In genomic region chr11:6603887-6604603, GRCm38 (mm10) we compare ENCODE assay signal across 9 mouse cellular contexts. TPM values are rescaled to one million over a fixed set of nuclear protein-coding genes. Genes with fewer than 3 reads are reported as not detected.
A peak's percentile ranks its signal among the peaks of the same experiment; 100 is the strongest.
DNase-seq lines count a peak whose midpoint lies in the region; ATAC-seq and TF ChIP-seq lines count a peak whose summit lies in the region.
"Had no signal": no experiment of that assay in that cellular context is flagged by ENCODE, and none has a peak within 500 bp of the region (broad histone marks: within the 10 kb centered on the region; RNA-seq: fewer than 3 reads in every experiment).

No protein-coding gene starts in this region.

- peak overlapping the region; percentile 16 for H3K4me2 ChIP-seq in myocyte (ENCODE audit: low read depth)

- no peak for TF ChIP-seq POLR2A in myocyte (IDR thresholded peaks at IDR 0.05; ENCODE audit: insufficient read length, low read depth)

- H3K36me3 ChIP-seq in myocyte (ENCODE audit: control insufficient read depth, insufficient read depth) = no peaks in the 10 kb centered on the region

- no peaks in the 10 kb centered on the region for H3K27me3 ChIP-seq in myocyte (ENCODE audit: control insufficient read depth, insufficient read depth, insufficient read length)

- ATAC-seq in common myeloid progenitor, adult 5-6 weeks (replicated peaks; ENCODE audit: low read depth, poor library complexity, severe bottlenecking) = peak; percentile 57

- DNase-seq in testis, postnatal 10 days (ENCODE audit: low spot score) = peak; percentile 52
- DNase-seq in testis, postnatal 14 days (ENCODE audit: low spot score) = no peak
- DNase-seq in heart, postnatal 14 days = peak; percentile 42
- DNase-seq in left cerebral cortex, postnatal 25 days (ENCODE audit: low spot score in 2 of 2) = peak; percentile 56 to 70
- DNase-seq in gastrocnemius, postnatal 36 days = no peak
- no peak for DNase-seq in gastrocnemius, adult 18-20 months (ENCODE audit: low spot score)

- no peak overlapping the region for H3K4me3 ChIP-seq in myocyte

- H3K79me2 ChIP-seq in myocyte (ENCODE audit: control insufficient read depth, insufficient read depth) = no peaks in the 10 kb centered on the region

- H3ac ChIP-seq in myocyte (ENCODE audit: control insufficient read depth, insufficient read length) = no peak overlapping the region

- intact Hi-C loops in heart, postnatal 14 days (cut with DNase I) = no loop called here
- intact Hi-C loops in left cerebral cortex, postnatal 25 days (cut with DNase I) = loop anchor here (2.0 kb wide), 1 partner anchor 57 kb away; the partner anchor contains the start of gene Ccm2
- intact Hi-C loops in gastrocnemius, postnatal 36 days (cut with DNase I) = no loop called here

TF ChIP-seq in myocyte, 11 proteins besides CTCF, POLR2A, EP300 and RAD21:
- TF ChIP-seq E2F4 (IDR thresholded peaks at IDR 0.05; ENCODE audit: insufficient read depth) = no peak
- TF ChIP-seq MYOG (IDR thresholded peaks at IDR 0.05; ENCODE audit: control insufficient read depth in 1 of 3, insufficient read depth in 1 of 3, insufficient read length in 2 of 3, low read depth in 2 of 3) = no peak
- no peak for TF ChIP-seq SRF (IDR thresholded peaks at IDR 0.05; ENCODE audit: control insufficient read depth, insufficient read length, low read depth)
- no peak for TF ChIP-seq REST (IDR thresholded peaks at IDR 0.05; ENCODE audit: insufficient read depth, insufficient read length)
- TF ChIP-seq TCF12 (IDR thresholded peaks at IDR 0.05; ENCODE audit: insufficient read depth, poor library complexity, severe bottlenecking) = no peak
- no peak for TF ChIP-seq MAX (IDR thresholded peaks at IDR 0.05; ENCODE audit: low read depth)
- no peak for TF ChIP-seq CEBPB (IDR thresholded peaks at IDR 0.05; ENCODE audit: insufficient read depth, poor library complexity, severe bottlenecking)
- TF ChIP-seq TCF3 (IDR thresholded peaks at IDR 0.05; ENCODE audit: insufficient read length, low read depth) = no peak
- TF ChIP-seq USF1 (IDR thresholded peaks at IDR 0.05; ENCODE audit: low read depth) = no peak
- TF ChIP-seq MYOD1 (IDR thresholded peaks at IDR 0.05; ENCODE audit: control insufficient read depth in 1 of 3, insufficient read length in 2 of 3, low read depth in 2 of 3) = no peak
- TF ChIP-seq POLR2AphosphoS2 (IDR thresholded peaks at IDR 0.05; ENCODE audit: insufficient read length, low read depth) = no peak

RNA-seq across cellular contexts. Expression of gene Nacad, which starts 1.8 kb away (rescaled TPM):
- total RNA-seq in common myeloid progenitor, adult 5-6 weeks (2017) = not detected in 2 replicates
- total RNA-seq in heart, postnatal 14 days (2021) = under 1 TPM; 0.62 to 0.73 TPM
- 10 to 100 TPM; 42.4 to 46.6 TPM for total RNA-seq in left cerebral cortex, postnatal 25 days (2021)
- 1.00 TPM for polyA plus RNA-seq in myocyte (2012; fragmentation: generic; extraction: Trizol)
- total RNA-seq in gastrocnemius, postnatal 36 days (2021) = under 1 TPM; 0.20 to 0.42 TPM
- total RNA-seq in gastrocnemius, adult 18-20 months (2021) = under 1 TPM; 0.74 to 0.87 TPM

RNA-seq across cellular contexts. Expression of gene Tbrg4, which starts 21.8 kb away (rescaled TPM):
- 33.6 and 73.2 TPM in 2 replicates for total RNA-seq in common myeloid progenitor, adult 5-6 weeks (2017)
- 100 to 1,000 TPM; 100 to 106 TPM for total RNA-seq in heart, postnatal 14 days (2021)
- total RNA-seq in left cerebral cortex, postnatal 25 days (2021) = 10 to 100 TPM; 47.0 to 49.6 TPM
- polyA plus RNA-seq in myocyte (2012; fragmentation: generic; extraction: Trizol) = 71.7 TPM
- 10 to 100 TPM; 66.8 to 71.7 TPM for total RNA-seq in gastrocnemius, postnatal 36 days (2021)
- total RNA-seq in gastrocnemius, adult 18-20 months (2021) = 10 to 100 TPM; 62.9 to 64.4 TPM

RNA-seq across cellular contexts. Expression of gene Wap, which starts 34.4 kb away (rescaled TPM):
- not detected in 2 replicates for total RNA-seq in common myeloid progenitor, adult 5-6 weeks (2017)
- not detected for total RNA-seq in heart, postnatal 14 days (2021)
- total RNA-seq in left cerebral cortex, postnatal 25 days (2021) = not detected
- not detected for polyA plus RNA-seq in myocyte (2012; fragmentation: generic; extraction: Trizol)
- total RNA-seq in gastrocnemius, postnatal 36 days (2021) = not detected
- not detected for total RNA-seq in gastrocnemius, adult 18-20 months (2021)
- polyA plus RNA-seq: liver, embryonic 14.5 days had no signal

RNA-seq across cellular contexts. Expression of gene Ramp3, which starts 54.3 kb away (rescaled TPM):
- total RNA-seq in common myeloid progenitor, adult 5-6 weeks (2017) = not detected in 2 replicates
- 1 to 10 TPM; 5.6 to 6.2 TPM for total RNA-seq in heart, postnatal 14 days (2021)
- total RNA-seq in left cerebral cortex, postnatal 25 days (2021) = 10 to 100 TPM; 17.6 to 18.1 TPM
- 0.19 TPM for polyA plus RNA-seq in myocyte (2012; fragmentation: generic; extraction: Trizol)
- total RNA-seq in gastrocnemius, postnatal 36 days (2021) = under 1 TPM in 1 of 2 experiments, not detected in 1; 0.81 TPM
- total RNA-seq in gastrocnemius, adult 18-20 months (2021) = 1 to 10 TPM in 1 of 2 experiments, under 1 TPM in 1; 0.48 to 1.1 TPM

RNA-seq across cellular contexts. Expression of gene Ccm2, which starts 57.4 kb away (rescaled TPM):
- total RNA-seq in common myeloid progenitor, adult 5-6 weeks (2017) = 36.7 and 39.4 TPM in 2 replicates
- 10 to 100 TPM; 22.8 to 32.9 TPM for total RNA-seq in heart, postnatal 14 days (2021)
- 10 to 100 TPM; 57.6 to 63.5 TPM for total RNA-seq in left cerebral cortex, postnatal 25 days (2021)
- 66.0 TPM for polyA plus RNA-seq in myocyte (2012; fragmentation: generic; extraction: Trizol)
- 10 to 100 TPM; 24.4 to 26.6 TPM for total RNA-seq in gastrocnemius, postnatal 36 days (2021)
- 10 to 100 TPM; 21.9 to 26.8 TPM for total RNA-seq in gastrocnemius, adult 18-20 months (2021)

Comparison
In these comparisons a context has a peak if more than half of its experiments do, and no peak if none do; other contexts are left out.
1. DNase-seq: peak in testis, postnatal 10 days (single experiment), heart, postnatal 14 days (2 of 2) and left cerebral cortex, postnatal 25 days (2 of 2); none in testis, postnatal 14 days (single experiment), gastrocnemius, postnatal 36 days (0 of 2) and gastrocnemius, adult 18-20 months (single experiment).
2. RNA of gene Nacad, which starts 1.8 kb away (total RNA-seq): 42.4 to 46.6 TPM in left cerebral cortex, postnatal 25 days; 0.74 to 0.87 TPM in gastrocnemius, adult 18-20 months, 0.62 to 0.73 TPM in heart, postnatal 14 days, 0.20 to 0.42 TPM in gastrocnemius, postnatal 36 days and not detected in common myeloid progenitor, adult 5-6 weeks; every median in the first group is over 10 times any median in the second.